Mouse (Mus musculus) heart, postnatal 36 days (tissue): Measurements from ENCODE around the gene Gpat2. TPM values are rescaled to one million over a fixed set of nuclear protein-coding genes. Genes with fewer than 3 reads are reported as not detected.

ENCODE experiments used
- DNase-seq, 2 experiments: peaks; one replicate each; pipeline ENCODE4 v3.0.0; 2021 to 2022
- intact Hi-C: fragments of 180-260 bp; cut with DNase I; formaldehyde crosslinking; loops from one replicate; pipeline ENCODE4 v1.15.1; 2025
- total RNA-seq, 2 experiments: library from RNA; stranded (reverse); gene quantifications; 2 replicates each; pipeline ENCODE4 v1.2.3; 2021

Gene Gpat2
- total RNA-seq, 2 experiments from 2014 or later: not detected

- DNase-seq: no peak
- intact Hi-C loops: no loop called here
Measured at GRCm38 (mm10) chr2:127437697-127438096, 12.7 kb downstream of the Gpat2 start.

GRCm38 (mm10) chr2:127444055-127444789 is 19.2 kb downstream of the Gpat2 start, which contains the start of gene Fahd2a:
Gene Fahd2a (minus strand): TSS chr2:127444565.
- peak; percentile 76 to 79 for DNase-seq

GRCm38 (mm10) chr2:127446847-127447246 is 21.8 kb downstream of the Gpat2 start:
- intact Hi-C loops: no loop called here

More at GRCm38 (mm10) chr2:127444055-127444789, 19.2 kb downstream of the Gpat2 start, which contains the start of gene Fahd2a:
- intact Hi-C loops: no loop called here

GRCm38 (mm10) chr2:127449691-127450090 is 24.7 kb downstream of the Gpat2 start:
- DNase-seq: no peak
- intact Hi-C loops: no loop called here

More at GRCm38 (mm10) chr2:127446847-127447246, 21.8 kb downstream of the Gpat2 start:
- DNase-seq: no peak

- intact Hi-C loops: no loop called here
- no peak for DNase-seq
Measured at GRCm38 (mm10) chr2:127451748-127452147, 26.7 kb downstream of the Gpat2 start.

- intact Hi-C loops: no loop called here
- DNase-seq: no peak
Measured at GRCm38 (mm10) chr2:127453141-127453540, 28.1 kb downstream of the Gpat2 start.

- intact Hi-C loops: loop anchor here (2.0 kb wide), 1 partner anchor 93 kb away; no protein-coding TSS in a partner anchor
Measured at GRCm38 (mm10) chr2:127453764-127454163, 28.8 kb downstream of the Gpat2 start.

GRCm38 (mm10) chr2:127459341-127459740 is 34.3 kb downstream of the Gpat2 start:
- DNase-seq: no peak
- intact Hi-C loops: no loop called here

More at GRCm38 (mm10) chr2:127453764-127454163, 28.8 kb downstream of the Gpat2 start:
- DNase-seq: peak; percentile 70 to 76

- intact Hi-C loops: no loop called here
- DNase-seq: no peak
Measured at GRCm38 (mm10) chr2:127461351-127461750, 36.4 kb downstream of the Gpat2 start.

- intact Hi-C loops: loop anchor here (1.0 to 2.0 kb wide), 2 partner anchors 39 to 96 kb away; no protein-coding TSS in a partner anchor
- peak; percentile 61 for DNase-seq
Measured at GRCm38 (mm10) chr2:127462314-127462713, 37.3 kb downstream of the Gpat2 start.

- intact Hi-C loops: no loop called here
- DNase-seq: no peak
Measured at GRCm38 (mm10) chr2:127470183-127470582, 45.2 kb downstream of the Gpat2 start.

GRCm38 (mm10) chr2:127470661-127471060 is 45.7 kb downstream of the Gpat2 start:
- no peak for DNase-seq
- intact Hi-C loops: no loop called here

- intact Hi-C loops: no loop called here
- no peak for DNase-seq
Measured at GRCm38 (mm10) chr2:127471281-127471680, 46.3 kb downstream of the Gpat2 start.

GRCm38 (mm10) chr2:127472279-127472678 is 47.3 kb downstream of the Gpat2 start:
- DNase-seq: no peak
- intact Hi-C loops: no loop called here

GRCm38 (mm10) chr2:127479210-127479609 is 54.2 kb downstream of the Gpat2 start:
- intact Hi-C loops: no loop called here

GRCm38 (mm10) chr2:127479763-127480162 is 54.8 kb downstream of the Gpat2 start:
- intact Hi-C loops: no loop called here
- DNase-seq: no peak

More at GRCm38 (mm10) chr2:127479210-127479609, 54.2 kb downstream of the Gpat2 start:
- no peak for DNase-seq

- intact Hi-C loops: no loop called here
- DNase-seq: no peak
Measured at GRCm38 (mm10) chr2:127481841-127482532, 57.0 kb downstream of the Gpat2 start.

GRCm38 (mm10) chr2:127482533-127482911 is 57.5 kb downstream of the Gpat2 start:
- intact Hi-C loops: no loop called here
- DNase-seq: peak; percentile 84 to 86

GRCm38 (mm10) chr2:127483001-127483400 is 58.0 kb downstream of the Gpat2 start:
- peak; percentile 34 to 45 for DNase-seq
- intact Hi-C loops: no loop called here

GRCm38 (mm10) chr2:127484476-127485170 is 59.6 kb downstream of the Gpat2 start:
- peak; percentile 65 to 67 for DNase-seq
- intact Hi-C loops: no loop called here
